In genomic region chr9:56464863-56465654, GRCm38 (mm10) we compare ENCODE assay signal across 8 mouse cellular contexts. TPM values are rescaled to one million over a fixed set of nuclear protein-coding genes. Genes with fewer than 3 reads are reported as not detected.
A peak's percentile ranks its signal among the peaks of the same experiment; 100 is the strongest.
DNase-seq lines count a peak whose midpoint lies in the region; ATAC-seq and TF ChIP-seq lines count a peak whose summit lies in the region.

No protein-coding gene starts in this region.

- intact Hi-C loops in left cerebral cortex, postnatal 14 days (cut with DNase I): no loop called here

- WGBS in forebrain, embryonic 16.5 days: 26% methylated on average over 23 of the region's 23 CpGs
- 38% methylated on average over 23 of the region's 23 CpGs for WGBS in hindbrain, postnatal 0 days
- WGBS in liver, embryonic 15.5 days (ENCODE audit: insufficient replicate concordance): 24% methylated on average over 23 of the region's 23 CpGs

- TF ChIP-seq CTCF in hindbrain, postnatal 0 days (IDR thresholded peaks at IDR 0.05; ENCODE audit: low read depth): no peak

- H3K9ac ChIP-seq in forebrain, embryonic 16.5 days (replicated peaks; ENCODE audit: low read depth, low read length): no peak overlapping the region
- no peak overlapping the region for H3K9ac ChIP-seq in hindbrain, postnatal 0 days (replicated peaks; ENCODE audit: low read length)
- no peak overlapping the region for H3K9ac ChIP-seq in liver, embryonic 15.5 days

- DNase-seq in urinary bladder, postnatal 25 days (ENCODE audit: low spot score): peak; percentile 26
- DNase-seq in urinary bladder, postnatal 4 days (ENCODE audit: low spot score in 2 of 2): no peak
- DNase-seq in hindbrain, postnatal 0 days (ENCODE audit: low spot score): peak; percentile 14
- peak; percentile 20 for DNase-seq in neural tube, embryonic 10.5 days (ENCODE audit: extremely low spot score, low spot score)
- no peak for DNase-seq in left cerebral cortex, postnatal 14 days (ENCODE audit: low spot score in 2 of 2)
- no peak for DNase-seq in cerebellum, adult 11-12 months

- H3K9me3 ChIP-seq in forebrain, embryonic 16.5 days (ENCODE audit: control insufficient read depth, low read length): no peaks in the 10 kb centered on the region
- no peaks in the 10 kb centered on the region for H3K9me3 ChIP-seq in hindbrain, postnatal 0 days (ENCODE audit: low read length)
- no peaks in the 10 kb centered on the region for H3K9me3 ChIP-seq in liver, embryonic 15.5 days (replicated peaks)

- H3K4me1 ChIP-seq in forebrain, embryonic 16.5 days (replicated peaks; ENCODE audit: control insufficient read depth, insufficient read depth, low read length): peaks cover 13% of the 10 kb centered on the region
- peaks cover 5% of the 10 kb centered on the region; the same call in 1 of the 2 replicates for H3K4me1 ChIP-seq in hindbrain, postnatal 0 days (ENCODE audit: insufficient read depth, low read length)
- H3K4me1 ChIP-seq in liver, embryonic 15.5 days (replicated peaks): peaks cover 5% of the 10 kb centered on the region

- no peak overlapping the region for H3K4me2 ChIP-seq in forebrain, embryonic 16.5 days (ENCODE audit: low read length)
- peak overlapping the region; percentile 27 for H3K4me2 ChIP-seq in hindbrain, postnatal 0 days (ENCODE audit: low read depth, low read length)
- H3K4me2 ChIP-seq in liver, embryonic 15.5 days: peak overlapping the region; percentile 19

- no peak overlapping the region for H3K27ac ChIP-seq in forebrain, embryonic 16.5 days (ENCODE audit: low read length)
- H3K27ac ChIP-seq in hindbrain, postnatal 0 days: peak overlapping the region; percentile 42
- peak overlapping the region; percentile 29 for H3K27ac ChIP-seq in liver, embryonic 15.5 days (replicated peaks)

- H3K4me3 ChIP-seq in forebrain, embryonic 16.5 days (replicated peaks; ENCODE audit: low read length): no peak overlapping the region
- H3K4me3 ChIP-seq in hindbrain, postnatal 0 days (ENCODE audit: low read length): no peak overlapping the region
- no peak overlapping the region for H3K4me3 ChIP-seq in liver, embryonic 15.5 days (replicated peaks)

- ATAC-seq in forebrain, embryonic 16.5 days: 0 out of 2 replicates have a peak, but pooled peaks have one; percentile 36
- peak; percentile 45; the same call in 1 of the 2 replicates for ATAC-seq in hindbrain, postnatal 0 days
- ATAC-seq in liver, embryonic 15.5 days (ENCODE audit: insufficient read depth): no peak

- H3K27me3 ChIP-seq in forebrain, embryonic 16.5 days (replicated peaks; ENCODE audit: control insufficient read depth, insufficient read depth, low read length): no peaks in the 10 kb centered on the region
- no peaks in the 10 kb centered on the region for H3K27me3 ChIP-seq in hindbrain, postnatal 0 days (ENCODE audit: insufficient read depth, low read length)
- no peaks in the 10 kb centered on the region for H3K27me3 ChIP-seq in liver, embryonic 15.5 days

- peaks cover 7% of the 10 kb centered on the region; the same call in 1 of the 2 replicates for H3K36me3 ChIP-seq in forebrain, embryonic 16.5 days (ENCODE audit: control insufficient read depth, insufficient read depth)
- H3K36me3 ChIP-seq in hindbrain, postnatal 0 days (ENCODE audit: insufficient read depth, low read length): no peaks in the 10 kb centered on the region; the same call in 1 of the 2 replicates
- 0 out of 2 replicates have a peak, but pooled peaks cover 12% of the 10 kb centered on the region for H3K36me3 ChIP-seq in liver, embryonic 15.5 days (replicated peaks)

RNA-seq across cellular contexts. Expression of gene Hmg20a, which starts 46.6 kb away (rescaled TPM):
- 95.4 and 97.4 TPM in 2 replicates for polyA plus RNA-seq in forebrain, embryonic 16.5 days (2015; fragmentation: Nextera tagmentation; extraction: Ambion mirVana)
- 48.2 and 50.9 TPM in 2 replicates for total RNA-seq in hindbrain, postnatal 0 days (2014; rRNA removed)
- 57.1 and 58.5 TPM in 2 replicates for polyA plus RNA-seq in hindbrain, postnatal 0 days (2015; fragmentation: Nextera tagmentation; extraction: Ambion mirVana)
- polyA plus RNA-seq in liver, embryonic 15.5 days (2015; fragmentation: Nextera tagmentation; extraction: Ambion mirVana): 11.5 and 12.8 TPM in 2 replicates
- 10 to 100 TPM; 58.9 to 63.1 TPM for total RNA-seq in left cerebral cortex, postnatal 14 days (2021)

RNA-seq across cellular contexts. Expression of gene Peak1, which starts 47.2 kb away (rescaled TPM):
- 5.5 and 6.4 TPM in 2 replicates for polyA plus RNA-seq in forebrain, embryonic 16.5 days (2015; fragmentation: Nextera tagmentation; extraction: Ambion mirVana)
- total RNA-seq in hindbrain, postnatal 0 days (2014; rRNA removed): 9.1 and 9.6 TPM in 2 replicates
- 5.3 and 5.4 TPM in 2 replicates for polyA plus RNA-seq in hindbrain, postnatal 0 days (2015; fragmentation: Nextera tagmentation; extraction: Ambion mirVana)
- 2.4 and 2.8 TPM in 2 replicates for polyA plus RNA-seq in liver, embryonic 15.5 days (2015; fragmentation: Nextera tagmentation; extraction: Ambion mirVana)
- 10 to 100 TPM; 24.0 to 24.8 TPM for total RNA-seq in left cerebral cortex, postnatal 14 days (2021)

Comparison
In these comparisons a context has a peak if more than half of its experiments do, and no peak if none do; other contexts are left out.
1. DNase-seq: peak in urinary bladder, postnatal 25 days (single experiment), hindbrain, postnatal 0 days (single experiment) and neural tube, embryonic 10.5 days (single experiment); none in urinary bladder, postnatal 4 days (0 of 2), left cerebral cortex, postnatal 14 days (0 of 2) and cerebellum, adult 11-12 months (single experiment).